Mouse (Mus musculus) testis, adult 2 months (tissue): ENCODE data around the gene Fasn. TPM values are rescaled to one million over a fixed set of nuclear protein-coding genes. Genes with fewer than 3 reads are reported as not detected.
"Not testable (repeated sequence)": the region's sequence is repeated elsewhere in the genome, so short reads cannot be mapped to it uniquely, and the experiment has no call there.

ENCODE experiments used
- H3K27ac ChIP-seq: fragments of 200-500 bp; 2 replicates; pipeline ENCODE4 v1.5.1; 2012; ENCODE audit warnings: low read depth, low read length; ENCODE audit not compliant: control insufficient read depth, insufficient read depth
- H3K27me3 ChIP-seq: fragments of 200-500 bp; 2 replicates; pipeline ENCODE4 v1.6.1; 2012; ENCODE audit warnings: mild to moderate bottlenecking, low read length, moderate library complexity; ENCODE audit not compliant: control insufficient read depth, insufficient read depth
- H3K36me3 ChIP-seq: fragments of 200-500 bp; 2 replicates; pipeline ENCODE4 v1.6.1; 2012; ENCODE audit warnings: mild to moderate bottlenecking, low read length; ENCODE audit not compliant: control insufficient read depth, insufficient read depth
- H3K4me1 ChIP-seq: fragments of 200-500 bp; 2 replicates; pipeline ENCODE4 v1.6.1; 2012; ENCODE audit warnings: low read length; ENCODE audit not compliant: control insufficient read depth, insufficient read depth
- H3K4me3 ChIP-seq: fragments of 200-500 bp; 2 replicates; pipeline ENCODE4 v1.5.1; 2012; ENCODE audit warnings: low read depth, mild to moderate bottlenecking, low read length, moderate library complexity, mixed read lengths; ENCODE audit not compliant: control insufficient read depth
- CTCF ChIP-seq: fragments of 200-500 bp; IDR thresholded peaks from 2 replicates; pipeline ENCODE4 v1.5.1; 2012; ENCODE audit warnings: low read depth, mild to moderate bottlenecking, inconsistent platforms, low read length, moderate library complexity; ENCODE audit not compliant: control insufficient read depth, insufficient read depth, insufficient replicate concordance
- POLR2A ChIP-seq: fragments of 200-500 bp; IDR thresholded peaks from 2 replicates; pipeline ENCODE4 v1.6.1; 2012; ENCODE audit warnings: low read depth, mild to moderate bottlenecking, inconsistent platforms, low read length, moderate library complexity; ENCODE audit not compliant: control insufficient read depth
- polyA plus RNA-seq: library from polyadenylated mRNA; depleted of rRNA; stranded (reverse); fragments of >200 nt; gene quantifications from 2 replicates; pipeline ENCODE4 v1.2.3, GENCODE M21; 2012

Fasn gene
- polyA plus RNA-seq, 1 experiment = 72.1 TPM

- TF ChIP-seq CTCF (no peak), POLR2A (peak; percentile 32; the same call in 1 of the 2 replicates)
- peaks cover 6% of the 10 kb centered on the region for H3K36me3 ChIP-seq
- peak within 1 kb of the TSS; percentile 99 for H3K4me3 ChIP-seq
- H3K27ac ChIP-seq = peak within 1 kb of the TSS; percentile 97
- peaks cover 14% of the 10 kb centered on the region for H3K4me1 ChIP-seq
- no peaks in the 10 kb centered on the region for H3K27me3 ChIP-seq
Observed at GRCm38 (mm10) chr11:120784064-120784791, 40.1 kb downstream of the Fasn start, which contains the start of the genes Rfng and Gps1. Gene Rfng (minus strand): TSS chr11:120784207. Gene Gps1 (plus strand): TSS chr11:120784272.

- Histone ChIP-seq H3K36me3 (peaks cover 6% of the 10 kb centered on the region), H3K27ac (no peak overlapping the region), H3K4me1 (peaks cover 14% of the 10 kb centered on the region), H3K4me3 (peak overlapping the region; percentile 86), H3K27me3 (no peaks in the 10 kb centered on the region)
- TF ChIP-seq POLR2A (no peak), CTCF (no peak)
Observed at GRCm38 (mm10) chr11:120783426-120784063, 40.8 kb downstream of the Fasn start.

GRCm38 (mm10) chr11:120781361-120781760, 43.0 kb downstream of the Fasn start:
- peaks cover 14% of the 10 kb centered on the region for H3K4me1 ChIP-seq
- H3K4me3 ChIP-seq, H3K27ac ChIP-seq, H3K27me3 ChIP-seq, H3K36me3 ChIP-seq: not testable (repeated sequence)

- Histone ChIP-seq H3K4me3 (no peak overlapping the region), H3K27ac (no peak overlapping the region), H3K27me3 (no peaks in the 10 kb centered on the region), H3K36me3 (no peaks in the 10 kb centered on the region), H3K4me1 (peaks cover 15% of the 10 kb centered on the region)
- no peak for TF ChIP-seq POLR2A
- no peak for TF ChIP-seq CTCF
Observed at GRCm38 (mm10) chr11:120779876-120780275, 44.5 kb downstream of the Fasn start.

GRCm38 (mm10) chr11:120777123-120777522, 47.2 kb downstream of the Fasn start:
- H3K27ac ChIP-seq = no peak overlapping the region
- H3K4me3 ChIP-seq = no peak overlapping the region
- TF ChIP-seq POLR2A (no peak), CTCF (no peak)

GRCm38 (mm10) chr11:120775774-120776469, 48.4 kb downstream of the Fasn start:
- H3K36me3 ChIP-seq = no peaks in the 10 kb centered on the region
- no peak overlapping the region for H3K4me3 ChIP-seq
- TF ChIP-seq POLR2A = no peak
- peak; percentile 100 for TF ChIP-seq CTCF
- H3K27me3 ChIP-seq = no peaks in the 10 kb centered on the region
- peaks cover 8% of the 10 kb centered on the region for H3K4me1 ChIP-seq
- H3K27ac ChIP-seq = no peak overlapping the region

More at GRCm38 (mm10) chr11:120777123-120777522, 47.2 kb downstream of the Fasn start:
- H3K36me3 ChIP-seq = no peaks in the 10 kb centered on the region
- no peaks in the 10 kb centered on the region for H3K27me3 ChIP-seq
- peaks cover 8% of the 10 kb centered on the region for H3K4me1 ChIP-seq

- H3K27me3 ChIP-seq = no peaks in the 10 kb centered on the region
- H3K27ac ChIP-seq = no peak overlapping the region
- peaks cover 8% of the 10 kb centered on the region for H3K4me1 ChIP-seq
- no peak overlapping the region for H3K4me3 ChIP-seq
- no peak for TF ChIP-seq POLR2A
- TF ChIP-seq CTCF = no peak
- H3K36me3 ChIP-seq = no peaks in the 10 kb centered on the region
Observed at GRCm38 (mm10) chr11:120773463-120774190, 50.7 kb downstream of the Fasn start.
